Mouse (Mus musculus) MEL (cell line): ENCODE results near the gene Dohh. TPM values are rescaled to one million over a fixed set of nuclear protein-coding genes. Genes with fewer than 3 reads are reported as not detected.
A peak's percentile ranks its signal among the peaks of the same experiment; 100 is the strongest.

Source experiments
- DNase-seq: peaks from one replicate; pipeline ENCODE4 v3.0.0; 2011; ENCODE audit warnings: low read depth, low spot score
- H3K27ac ChIP-seq: 2 replicates; pipeline ENCODE4 v1.5.1; 2012; ENCODE audit warnings: low read depth, mild to moderate bottlenecking, control low read depth, low read length, moderate library complexity; ENCODE audit not compliant: control insufficient read depth
- H3K27me3 ChIP-seq, 2 experiments: fragments of 150-350 bp in 1 of 2; sonication (generic) in 1 of 2; 2 replicates each; pipeline ENCODE4 v1.6.1; 2012; ENCODE audit warnings: low read length in 2 of 2, mild to moderate bottlenecking in 2 of 2, improper control_type of control experiment in 1 of 2, moderate library complexity in 1 of 2; ENCODE audit not compliant: insufficient read depth in 2 of 2, control insufficient read depth in 1 of 2
- H3K36me3 ChIP-seq, 2 experiments: 2 replicates each; pipeline ENCODE4 v1.6.1; 2012 to 2014; ENCODE audit warnings: low read length in 2 of 2, improper control_type of control experiment in 1 of 2, inconsistent platforms in 1 of 2, mild to moderate bottlenecking in 1 of 2; ENCODE audit not compliant: insufficient read depth in 2 of 2, control insufficient read depth in 1 of 2
- H3K4me1 ChIP-seq, 2 experiments: fragments of 150-350 bp in 1 of 2; sonication (generic) in 1 of 2; 2 replicates each; pipeline ENCODE4 v1.6.1; 2012; ENCODE audit warnings: low read length in 2 of 2, improper control_type of control experiment in 1 of 2, mild to moderate bottlenecking in 1 of 2; ENCODE audit not compliant: insufficient read depth in 2 of 2, control insufficient read depth in 1 of 2
- H3K4me3 ChIP-seq, 2 experiments: fragments of 150-350 bp in 1 of 2; sonication (generic) in 1 of 2; 2 replicates each; pipeline ENCODE4 v1.5.1; 2012; ENCODE audit warnings: low read depth in 2 of 2, low read length in 2 of 2, mild to moderate bottlenecking in 2 of 2, moderate library complexity in 2 of 2, control low read depth in 1 of 2, improper control_type of control experiment in 1 of 2; ENCODE audit not compliant: control insufficient read depth in 1 of 2, insufficient read depth in 1 of 2
- H3K79me2 ChIP-seq: 2 replicates; pipeline ENCODE4 v1.6.1; 2012; ENCODE audit warnings: mild to moderate bottlenecking, low read length, moderate library complexity; ENCODE audit not compliant: control insufficient read depth, poor library complexity, insufficient read depth
- H3K9ac ChIP-seq: 2 replicates; pipeline ENCODE4 v1.6.1; 2012; ENCODE audit warnings: low read depth, mild to moderate bottlenecking, control low read depth, low read length, moderate library complexity; ENCODE audit not compliant: control insufficient read depth, poor library complexity, severe bottlenecking
- H3K9me3 ChIP-seq: fragments of 150-350 bp; sonication (generic); replicated peaks from 2 replicates; pipeline ENCODE4 v1.6.1; 2012; ENCODE audit warnings: mild to moderate bottlenecking, low read length, improper control_type of control experiment, moderate library complexity; ENCODE audit not compliant: insufficient read depth
- BHLHE40 ChIP-seq: IDR thresholded peaks from 2 replicates; pipeline ENCODE4 v1.6.1; 2012; ENCODE audit warnings: low read depth, mild to moderate bottlenecking, inconsistent platforms, low read length, improper control_type of control experiment, borderline replicate concordance
- CHD2 ChIP-seq: IDR thresholded peaks from 2 replicates; pipeline ENCODE4 v1.6.1; 2011; ENCODE audit warnings: low read length, improper control_type of control experiment
- CTCF ChIP-seq, 3 experiments: IDR thresholded peaks in 2 of 3; conservative IDR thresholded peaks in 1 of 3; 2 replicates each; pipeline ENCODE4 v1.5.1; 2011 to 2012; ENCODE audit warnings: low read length in 3 of 3, low read depth in 2 of 3, mild to moderate bottlenecking in 2 of 3, improper control_type of control experiment in 1 of 3, inconsistent platforms in 1 of 3, mixed read lengths in 1 of 3, moderate library complexity in 1 of 3; ENCODE audit not compliant: control insufficient read depth in 1 of 3, insufficient read depth in 1 of 3, poor library complexity in 1 of 3, severe bottlenecking in 1 of 3
- E2F4 ChIP-seq: IDR thresholded peaks from 2 replicates; pipeline ENCODE4 v1.6.1; 2011; ENCODE audit warnings: low read depth, low read length, improper control_type of control experiment, borderline replicate concordance
- ELF1 ChIP-seq: IDR thresholded peaks from 2 replicates; pipeline ENCODE4 v1.6.1; 2014; ENCODE audit warnings: low read depth, mild to moderate bottlenecking, inconsistent platforms, low read length, improper control_type of control experiment, moderate library complexity
- EP300 ChIP-seq, 2 experiments: IDR thresholded peaks; 2 replicates each; pipeline ENCODE4 v1.6.1; 2011; ENCODE audit warnings: improper control_type of control experiment in 2 of 2, low read length in 2 of 2, low read depth in 1 of 2, mild to moderate bottlenecking in 1 of 2
- ETS1 ChIP-seq: IDR thresholded peaks from 2 replicates; pipeline ENCODE4 v1.6.1; 2012; ENCODE audit warnings: low read depth, mild to moderate bottlenecking, inconsistent platforms, low read length, improper control_type of control experiment, moderate library complexity
- GABPA ChIP-seq: IDR thresholded peaks from 2 replicates; pipeline ENCODE4 v1.6.1; 2012; ENCODE audit warnings: low read depth, mild to moderate bottlenecking, inconsistent platforms, low read length, improper control_type of control experiment, moderate library complexity
- GATA1 ChIP-seq: IDR thresholded peaks from 2 replicates; pipeline ENCODE4 v1.6.1; 2011; ENCODE audit warnings: low read depth, low read length, improper control_type of control experiment
- HCFC1 ChIP-seq: IDR thresholded peaks from 2 replicates; pipeline ENCODE4 v1.6.1; 2012; ENCODE audit warnings: low read depth, mild to moderate bottlenecking, inconsistent platforms, low read length, improper control_type of control experiment, moderate library complexity
- MAFK ChIP-seq: IDR thresholded peaks from 2 replicates; pipeline ENCODE4 v1.6.1; 2011; ENCODE audit warnings: low read depth, mild to moderate bottlenecking, low read length, improper control_type of control experiment, borderline replicate concordance
- MAX ChIP-seq: IDR thresholded peaks from 2 replicates; pipeline ENCODE4 v1.6.1; 2011; ENCODE audit warnings: low read length, improper control_type of control experiment
- MAZ ChIP-seq: IDR thresholded peaks from 2 replicates; pipeline ENCODE4 v1.6.1; 2012; ENCODE audit warnings: low read depth, mild to moderate bottlenecking, inconsistent platforms, low read length, improper control_type of control experiment
- MEF2A ChIP-seq: IDR thresholded peaks from 2 replicates; pipeline ENCODE4 v1.6.1; 2014; ENCODE audit warnings: low read depth, mild to moderate bottlenecking, inconsistent platforms, low read length, improper control_type of control experiment; ENCODE audit not compliant: poor library complexity, insufficient replicate concordance, severe bottlenecking; ENCODE audit errors: extremely low read depth
- MXI1 ChIP-seq: IDR thresholded peaks from 2 replicates; pipeline ENCODE4 v1.6.1; 2011; ENCODE audit warnings: mild to moderate bottlenecking, low read depth, low read length, improper control_type of control experiment
- MYB ChIP-seq: IDR thresholded peaks from 2 replicates; pipeline ENCODE4 v1.6.1; 2011; ENCODE audit warnings: mild to moderate bottlenecking, low read depth, low read length, improper control_type of control experiment
- NELFE ChIP-seq: IDR thresholded peaks from 2 replicates; pipeline ENCODE4 v1.6.1; 2011; ENCODE audit warnings: low read depth, low read length, improper control_type of control experiment
- NRF1 ChIP-seq: IDR thresholded peaks from 2 replicates; pipeline ENCODE4 v1.6.1; 2014; ENCODE audit warnings: low read depth, mild to moderate bottlenecking, inconsistent platforms, low read length, improper control_type of control experiment, moderate library complexity; ENCODE audit not compliant: poor library complexity, insufficient read depth, severe bottlenecking
- POLR2A ChIP-seq, 2 experiments: IDR thresholded peaks; 2 replicates each; pipeline ENCODE4 v1.6.1; 2011 to 2012; ENCODE audit warnings: low read length in 2 of 2, mild to moderate bottlenecking in 2 of 2, control low read depth in 1 of 2, improper control_type of control experiment in 1 of 2, low read depth in 1 of 2, moderate library complexity in 1 of 2; ENCODE audit not compliant: control insufficient read depth in 1 of 2, insufficient read depth in 1 of 2, poor library complexity in 1 of 2
- POLR2AphosphoS2 ChIP-seq: IDR thresholded peaks from 2 replicates; pipeline ENCODE4 v1.6.1; 2011; ENCODE audit warnings: low read length, improper control_type of control experiment
- POLR2AphosphoS5 ChIP-seq: IDR thresholded peaks from 2 replicates; pipeline ENCODE4 v1.6.1; 2012; ENCODE audit warnings: low read depth, borderline replicate concordance, mild to moderate bottlenecking, inconsistent platforms, low read length, moderate library complexity, mixed read lengths
- SIN3A ChIP-seq: IDR thresholded peaks from 2 replicates; pipeline ENCODE4 v1.6.1; 2012; ENCODE audit warnings: low read length, improper control_type of control experiment, inconsistent platforms
- SMC3 ChIP-seq: IDR thresholded peaks from 2 replicates; pipeline ENCODE4 v1.6.1; 2011; ENCODE audit warnings: low read depth, low read length, improper control_type of control experiment
- TBP ChIP-seq: IDR thresholded peaks from 2 replicates; pipeline ENCODE4 v1.8.0; 2011; ENCODE audit warnings: low read depth, low read length, improper control_type of control experiment
- TCF12 ChIP-seq: IDR thresholded peaks from 2 replicates; pipeline ENCODE4 v1.6.1; 2014; ENCODE audit warnings: low read depth, mild to moderate bottlenecking, inconsistent platforms, low read length, improper control_type of control experiment, moderate library complexity
- UBTF ChIP-seq: IDR thresholded peaks from 2 replicates; pipeline ENCODE4 v1.6.1; 2012; ENCODE audit warnings: low read depth, mild to moderate bottlenecking, inconsistent platforms, low read length, improper control_type of control experiment, moderate library complexity, borderline replicate concordance; ENCODE audit not compliant: insufficient read depth
- USF1 ChIP-seq: IDR thresholded peaks from 2 replicates; pipeline ENCODE4 v1.6.1; 2014; ENCODE audit warnings: low read depth, mild to moderate bottlenecking, inconsistent platforms, low read length, improper control_type of control experiment, moderate library complexity
- USF2 ChIP-seq, 2 experiments: IDR thresholded peaks; 2 replicates each; pipeline ENCODE4 v1.6.1; 2011 to 2012; ENCODE audit warnings: improper control_type of control experiment in 2 of 2, low read length in 2 of 2, borderline replicate concordance in 1 of 2, inconsistent platforms in 1 of 2, low read depth in 1 of 2, mild to moderate bottlenecking in 1 of 2; ENCODE audit not compliant: insufficient read depth in 1 of 2
- ZC3H11A ChIP-seq: IDR thresholded peaks from 2 replicates; pipeline ENCODE4 v1.6.1; 2012; ENCODE audit warnings: low read depth, mild to moderate bottlenecking, inconsistent platforms, low read length, improper control_type of control experiment
- polyA plus RNA-seq, 2 experiments: library from polyadenylated mRNA; stranded (reverse) in 1 of 2; unstranded in 1 of 2; fragments of >175 nt in 1 of 2; fragments of >200 nt in 1 of 2; gene quantifications; 2 replicates each; pipeline versions ENCODE4 v1.2.1 to v1.2.4; 2012; ENCODE audit warnings: low replicate concordance in 2 of 2, low read depth in 1 of 2; ENCODE audit not compliant: insufficient read length in 2 of 2, insufficient read depth in 1 of 2, missing spikeins in 1 of 2
- total RNA-seq: library from RNA; depleted of rRNA; stranded (reverse); fragments of 300-350 nt; gene quantifications from 2 replicates; pipeline ENCODE4 v1.2.3, GENCODE M21; 2012

Gene Dohh
- total and polyA plus RNA-seq, 3 experiments: 145 to 153 TPM; not detected in 1

DNA sequence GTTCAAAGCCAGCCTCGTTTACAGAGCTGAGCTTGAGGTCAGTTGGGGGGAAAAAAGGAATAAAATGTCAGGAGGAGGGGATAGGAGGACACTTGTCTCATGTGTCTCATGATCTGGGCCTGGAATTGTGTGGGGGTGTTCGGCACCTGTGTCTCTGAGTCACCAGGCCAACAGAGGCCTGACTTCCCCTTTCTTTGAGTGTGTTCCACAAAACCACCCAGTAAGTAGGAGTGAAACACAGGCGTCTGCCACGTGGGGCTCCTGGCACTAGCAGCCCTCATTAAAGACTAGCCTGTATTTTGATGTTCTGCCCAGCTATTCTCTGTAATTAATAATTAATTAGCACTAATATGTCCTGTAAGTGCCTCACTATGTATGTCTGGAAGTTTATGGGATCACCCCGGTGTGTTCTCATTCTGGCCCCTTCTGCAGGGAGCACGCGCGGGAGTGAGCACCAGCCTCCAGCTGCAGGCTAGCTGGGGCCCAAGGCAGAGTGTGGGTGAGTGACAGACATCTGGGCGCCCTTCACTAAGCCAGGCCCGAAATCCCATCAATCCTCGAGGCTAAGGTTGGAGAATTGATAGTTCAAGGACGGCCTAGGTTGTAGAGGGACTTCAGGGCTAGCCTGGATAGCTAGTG, 27.8 kb upstream of the Dohh start (continued):
- TF ChIP-seq MYB: no peak
- TF ChIP-seq MAX: peak; percentile 98
- TF ChIP-seq USF2 (IDR thresholded peaks at IDR 0.05; ENCODE audit: borderline replicate concordance in 1 of 2, insufficient read depth in 1 of 2, low read depth in 1 of 2, low read length in 2 of 2): no peak; a peak in 1 of 4 replicates
- TF ChIP-seq MAFK: no peak
- 0 out of 2 replicates have a peak, but pooled peaks have one; percentile 47 for TF ChIP-seq UBTF
- TF ChIP-seq POLR2AphosphoS5: no peak; the same call in 1 of the 2 replicates
- peak; percentile 66 for TF ChIP-seq ETS1
- no peak for TF ChIP-seq SMC3
- peak; percentile 28; the same call in 1 of the 2 replicates for TF ChIP-seq POLR2AphosphoS2
- TF ChIP-seq NELFE: peak; percentile 44
- TF ChIP-seq ZC3H11A: no peak

DNA sequence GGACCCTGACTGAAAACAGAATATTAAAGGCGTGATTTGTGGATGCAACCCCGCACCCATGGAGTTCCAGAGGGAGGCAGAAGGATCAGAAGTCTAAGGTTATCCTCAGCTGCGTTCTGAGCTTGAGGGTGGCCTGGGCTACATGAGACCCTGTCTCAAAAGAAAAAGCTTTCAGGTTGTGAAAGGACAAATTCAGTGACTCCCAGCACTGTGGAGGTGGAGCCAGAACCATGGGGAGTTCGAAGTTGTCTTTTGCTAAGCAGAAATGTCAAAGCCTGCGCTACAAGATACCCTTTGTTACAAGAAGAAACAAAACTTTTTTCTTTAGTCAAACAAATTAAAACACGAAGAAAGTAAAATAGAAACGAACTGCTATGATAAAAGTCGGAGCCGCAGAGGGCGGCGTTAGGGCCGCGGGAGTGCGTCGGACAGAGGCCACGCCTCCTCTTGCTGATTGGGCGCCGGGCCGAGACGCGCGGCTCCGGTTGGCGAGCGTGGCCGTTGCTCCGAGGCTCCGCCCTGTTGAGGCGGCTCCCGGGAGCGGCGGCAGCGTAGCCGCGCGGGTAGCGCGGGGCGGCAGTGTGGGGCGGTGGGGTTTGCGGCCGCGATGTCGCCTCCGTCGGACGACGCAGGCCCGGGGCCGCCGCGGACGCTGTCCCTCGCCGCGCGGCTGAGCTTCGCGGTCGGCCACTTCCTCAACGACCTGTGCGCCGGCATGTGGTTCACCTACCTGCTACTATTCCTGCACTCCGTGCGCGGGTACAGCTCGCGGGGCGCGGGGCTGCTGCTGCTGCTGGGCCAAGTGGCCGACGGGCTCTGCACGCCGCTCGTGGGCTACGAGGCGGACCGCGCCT, 27.0 kb upstream of the Dohh start, which contains the start of gene Mfsd12:
Gene Mfsd12, plus strand, starts transcription at position 501 of the 854 bp plus-strand sequence.
- peaks cover 27% of the 10 kb centered on the region for H3K79me2 ChIP-seq
- H3K27me3 ChIP-seq: no peaks in the 10 kb centered on the region
- peaks cover 0 to 20% of the 10 kb centered on the region in 2 experiments; a peak in 3 of 4 replicates for H3K36me3 ChIP-seq
- DNase-seq: peak; percentile 94
- peak within 1 kb of the TSS; percentile 96 for H3K27ac ChIP-seq
- peak within 1 kb of the TSS; percentile 84 for H3K9ac ChIP-seq
- TF ChIP-seq SIN3A: peak; percentile 75
- TF ChIP-seq ETS1: no peak
- no peak for TF ChIP-seq GABPA
- no peak for TF ChIP-seq GATA1
- TF ChIP-seq NRF1: peak; percentile 26; the same call in 1 of the 2 replicates
- peak; percentile 84 to 92 for TF ChIP-seq POLR2A (IDR thresholded peaks at IDR 0.05; ENCODE audit: control insufficient read depth in 1 of 2, insufficient read depth in 1 of 2, low read depth in 1 of 2, low read length in 2 of 2, poor library complexity in 1 of 2)
- no peak for TF ChIP-seq BHLHE40
- no peak for TF ChIP-seq MYB
- TF ChIP-seq ELF1: no peak
- TF ChIP-seq TBP: peak; percentile 77
- TF ChIP-seq CTCF (IDR thresholded peaks at IDR 0.05 in 2 of 3, conservative IDR thresholded peaks at IDR 0.05 in 1 of 3; ENCODE audit: control insufficient read depth in 1 of 3, insufficient read depth in 1 of 3, low read depth in 2 of 3, low read length in 3 of 3, poor library complexity in 1 of 3, severe bottlenecking in 1 of 3): no peak
- TF ChIP-seq MXI1: peak; percentile 56; the same call in 1 of the 2 replicates
- 0 out of 2 replicates have a peak, but pooled peaks have one; percentile 58 for TF ChIP-seq UBTF
- 0 out of 2 replicates have a peak, but pooled peaks have one; percentile 11 for TF ChIP-seq USF1
- TF ChIP-seq HCFC1: peak; percentile 71
- TF ChIP-seq MAFK: no peak
- peak; percentile 85 for TF ChIP-seq NELFE
- no peak for TF ChIP-seq ZC3H11A
- TF ChIP-seq EP300 (IDR thresholded peaks at IDR 0.05; ENCODE audit: low read depth in 1 of 2, low read length in 2 of 2): no peak
- TF ChIP-seq MAZ: no peak; the same call in 1 of the 2 replicates
- TF ChIP-seq TCF12: peak; percentile 72
- TF ChIP-seq MEF2A: no peak
- TF ChIP-seq E2F4: no peak
- no peak for TF ChIP-seq CHD2
- peaks cover 2 to 29% of the 10 kb centered on the region in 2 experiments; a peak in 3 of 4 replicates for H3K4me1 ChIP-seq
- no peaks in the 10 kb centered on the region for H3K9me3 ChIP-seq
- peak within 1 kb of the TSS; percentile 62 to 68 for H3K4me3 ChIP-seq
